Mouse (Mus musculus) liver, postnatal 0 days (tissue): ENCODE results near the gene Fbf1.

Experiments used
- CTCF ChIP-seq: sonication (generic); IDR thresholded peaks from 2 replicates; pipeline ENCODE4 v1.5.1; 2016; ENCODE audit warnings: antibody characterized with exemption, low read depth
- EP300 ChIP-seq: IDR thresholded peaks from 2 replicates; pipeline ENCODE4 v1.6.1; 2016; ENCODE audit warnings: antibody characterized with exemption, low read depth, mild to moderate bottlenecking

GRCm38 (mm10) chr11:116146294-116146985 lies 21.5 kb downstream of the Fbf1 start:
- TF ChIP-seq CTCF, result no peak
- no peak for TF ChIP-seq EP300
